Mouse (Mus musculus) limb, embryonic 15.5 days (tissue): Measurements from ENCODE around the gene Fmo2. TPM values are rescaled to one million over a fixed set of nuclear protein-coding genes. Genes with fewer than 3 reads are reported as not detected.

Experiments used
- ATAC-seq: fragments of 200-750 bp; cut with Nextera tagmentation; 2 replicates; pipeline ENCODE4 v1.8.0; 2017; ENCODE audit warnings: low read depth, moderate TSS enrichment; ENCODE audit not compliant: insufficient number of reproducible peaks, low FRiP score, low TSS enrichment
- H3K27ac ChIP-seq: fragments of 300-500 bp; sonication (generic); 2 replicates; pipeline ENCODE4 v1.5.1; 2015; ENCODE audit warnings: moderate library complexity, mild to moderate bottlenecking, inconsistent platforms
- H3K27me3 ChIP-seq: fragments of 300-500 bp; sonication (generic); 2 replicates; pipeline ENCODE4 v1.6.1; 2015; ENCODE audit warnings: inconsistent platforms
- H3K36me3 ChIP-seq: fragments of 300-500 bp; sonication (generic); 2 replicates; pipeline ENCODE4 v1.6.1; 2015; ENCODE audit warnings: inconsistent platforms
- H3K4me1 ChIP-seq: fragments of 300-500 bp; sonication (generic); 2 replicates; pipeline ENCODE4 v1.6.1; 2015; ENCODE audit warnings: inconsistent platforms
- H3K4me2 ChIP-seq: fragments of 300-500 bp; sonication (generic); 2 replicates; pipeline ENCODE4 v1.6.1; 2015; ENCODE audit warnings: mild to moderate bottlenecking, inconsistent platforms
- H3K4me3 ChIP-seq: fragments of 300-500 bp; sonication (generic); 2 replicates; pipeline ENCODE4 v1.5.1; 2015; ENCODE audit warnings: mild to moderate bottlenecking, inconsistent platforms
- H3K9ac ChIP-seq: fragments of 300-500 bp; sonication (generic); 2 replicates; pipeline ENCODE4 v1.6.1; 2015; ENCODE audit warnings: inconsistent platforms
- H3K9me3 ChIP-seq: fragments of 300-500 bp; sonication (generic); 2 replicates; pipeline ENCODE4 v1.6.1; 2016; ENCODE audit warnings: inconsistent platforms
- WGBS: fragments of 180-500 bp; shearing (Covaris S2); methylation state at CpG from one replicate; pipeline ENCODE4 v1.1.7; 2015; 5-methylcytosine and 5-hydroxymethylcytosine counted together
- polyA plus RNA-seq: library from polyadenylated mRNA; unstranded; fragments of >200 nt; fragmentation: Nextera tagmentation; extraction: Ambion mirVana; gene quantifications from 2 replicates; pipeline ENCODE4 v1.2.1, GENCODE M21; 2015

The Fmo2 gene
- polyA plus RNA-seq = 3.0 and 4.8 TPM in 2 replicates

- H3K27ac ChIP-seq = no peak within 1 kb of the TSS
- WGBS = 59% methylated on average over 14 of the region's 14 CpGs
- H3K9ac ChIP-seq = no peak within 1 kb of the TSS
- H3K27me3 ChIP-seq = no peaks in the 10 kb centered on the region
- ATAC-seq = no peak
- H3K9me3 ChIP-seq = no peaks in the 10 kb centered on the region
- H3K36me3 ChIP-seq = no peaks in the 10 kb centered on the region
- H3K4me3 ChIP-seq = no peak within 1 kb of the TSS
- H3K4me2 ChIP-seq = no peak within 1 kb of the TSS
- peaks cover 5% of the 10 kb centered on the region; the same call in 1 of the 2 replicates for H3K4me1 ChIP-seq
Observed at GRCm38 (mm10) chr1:162897838-162898811, at the start of gene Fmo2. Fmo2 (minus strand) TSS chr1:162898726.

GRCm38 (mm10) chr1:162947934-162948333 lies 49.4 kb upstream of the Fmo2 start:
- 66% methylated on average over 6 of the region's 6 CpGs for WGBS
- H3K4me1 ChIP-seq = peaks cover 4% of the 10 kb centered on the region; the same call in 1 of the 2 replicates
- H3K4me3 ChIP-seq = no peak overlapping the region

GRCm38 (mm10) chr1:162946837-162947558 lies 48.5 kb upstream of the Fmo2 start:
- Histone ChIP-seq H3K9me3 (no peaks in the 10 kb centered on the region), H3K4me3 (no peak overlapping the region), H3K9ac (no peak overlapping the region), H3K4me1 (peaks cover 4% of the 10 kb centered on the region; the same call in 1 of the 2 replicates), H3K4me2 (no peak overlapping the region), H3K36me3 (no peaks in the 10 kb centered on the region), H3K27me3 (peaks cover 9% of the 10 kb centered on the region; the same call in 1 of the 2 replicates), H3K27ac (no peak overlapping the region)
- WGBS = 33% methylated on average over 4 of the region's 4 CpGs
- ATAC-seq = no peak

More at GRCm38 (mm10) chr1:162947934-162948333, 49.4 kb upstream of the Fmo2 start:
- no peak overlapping the region for H3K4me2 ChIP-seq
- H3K9me3 ChIP-seq = no peaks in the 10 kb centered on the region
- no peaks in the 10 kb centered on the region for H3K36me3 ChIP-seq
- no peak for ATAC-seq
- no peak overlapping the region for H3K9ac ChIP-seq
- 0 out of 2 replicates have a peak, but pooled peaks cover 8% of the 10 kb centered on the region for H3K27me3 ChIP-seq
- H3K27ac ChIP-seq = no peak overlapping the region

- no peak overlapping the region for H3K4me2 ChIP-seq
- no peaks in the 10 kb centered on the region for H3K36me3 ChIP-seq
- H3K27ac ChIP-seq = no peak overlapping the region
- no peak overlapping the region for H3K9ac ChIP-seq
- H3K27me3 ChIP-seq = peaks cover 19% of the 10 kb centered on the region; the same call in 1 of the 2 replicates
- H3K9me3 ChIP-seq = no peaks in the 10 kb centered on the region
- H3K4me3 ChIP-seq = no peak overlapping the region
- WGBS = 33% methylated on average over 6 of the region's 6 CpGs
- no peak for ATAC-seq
- peaks cover 10% of the 10 kb centered on the region for H3K4me1 ChIP-seq
Observed at GRCm38 (mm10) chr1:162943700-162944099, 45.2 kb upstream of the Fmo2 start.

- Histone ChIP-seq H3K36me3 (no peaks in the 10 kb centered on the region), H3K27ac (peak overlapping the region; percentile 75), H3K4me1 (peaks cover 14% of the 10 kb centered on the region), H3K4me2 (no peak overlapping the region), H3K9ac (no peak overlapping the region), H3K9me3 (no peaks in the 10 kb centered on the region), H3K4me3 (no peak overlapping the region), H3K27me3 (peaks cover 11% of the 10 kb centered on the region; the same call in 1 of the 2 replicates)
- 47% methylated on average over 4 of the region's 4 CpGs for WGBS
- peak; percentile 92 for ATAC-seq
Observed at GRCm38 (mm10) chr1:162938696-162939351, 40.3 kb upstream of the Fmo2 start.

- Histone ChIP-seq H3K36me3 (no peaks in the 10 kb centered on the region), H3K27me3 (peaks cover 11% of the 10 kb centered on the region; the same call in 1 of the 2 replicates), H3K4me2 (no peak overlapping the region), H3K4me1 (peaks cover 14% of the 10 kb centered on the region), H3K4me3 (no peak overlapping the region), H3K9ac (no peak overlapping the region), H3K27ac (peak overlapping the region; percentile 73), H3K9me3 (no peaks in the 10 kb centered on the region)
- 25% methylated on average over 5 of the region's 5 CpGs for WGBS
- peak; percentile 88 for ATAC-seq
Observed at GRCm38 (mm10) chr1:162937970-162938695, 39.6 kb upstream of the Fmo2 start.

GRCm38 (mm10) chr1:162937415-162937814 lies 38.9 kb upstream of the Fmo2 start, which contains the start of gene Fmo6:
Fmo6 (minus strand) TSS chr1:162937515.
- 76% methylated on average over 6 of the region's 6 CpGs for WGBS
- Histone ChIP-seq H3K36me3 (no peaks in the 10 kb centered on the region), H3K4me3 (no peak within 1 kb of the TSS), H3K27me3 (peaks cover 11% of the 10 kb centered on the region; the same call in 1 of the 2 replicates), H3K27ac (peak within 1 kb of the TSS; percentile 73), H3K4me1 (peaks cover 14% of the 10 kb centered on the region), H3K9me3 (no peaks in the 10 kb centered on the region), H3K4me2 (no peak within 1 kb of the TSS), H3K9ac (no peak within 1 kb of the TSS)
- no peak for ATAC-seq

- H3K27ac ChIP-seq = no peak overlapping the region
Observed at GRCm38 (mm10) chr1:162934374-162935012, 36.0 kb upstream of the Fmo2 start.

GRCm38 (mm10) chr1:162932386-162932785 lies 33.9 kb upstream of the Fmo2 start:
- no peak for ATAC-seq
- 68% methylated on average over 4 of the region's 4 CpGs for WGBS
- no peaks in the 10 kb centered on the region for H3K36me3 ChIP-seq
- H3K27me3 ChIP-seq = no peaks in the 10 kb centered on the region
- no peak overlapping the region for H3K4me2 ChIP-seq
- no peak overlapping the region for H3K9ac ChIP-seq
- H3K9me3 ChIP-seq = no peaks in the 10 kb centered on the region
- peaks cover 4% of the 10 kb centered on the region; the same call in 1 of the 2 replicates for H3K4me1 ChIP-seq
- H3K4me3 ChIP-seq = no peak overlapping the region
- H3K27ac ChIP-seq = no peak overlapping the region

More at GRCm38 (mm10) chr1:162934374-162935012, 36.0 kb upstream of the Fmo2 start:
- Histone ChIP-seq H3K4me3 (no peak overlapping the region), H3K27me3 (no peaks in the 10 kb centered on the region), H3K9me3 (no peaks in the 10 kb centered on the region), H3K4me1 (peaks cover 18% of the 10 kb centered on the region), H3K36me3 (no peaks in the 10 kb centered on the region), H3K9ac (no peak overlapping the region), H3K4me2 (no peak overlapping the region)
- ATAC-seq = no peak
- 71% methylated on average over 4 of the region's 4 CpGs for WGBS

GRCm38 (mm10) chr1:162931880-162932279 lies 33.4 kb upstream of the Fmo2 start:
- ATAC-seq = no peak
- peaks cover 4% of the 10 kb centered on the region; the same call in 1 of the 2 replicates for H3K4me1 ChIP-seq
- H3K27me3 ChIP-seq = no peaks in the 10 kb centered on the region
- no peak overlapping the region for H3K4me3 ChIP-seq
- WGBS = 60% methylated on average over 5 of the region's 5 CpGs
- no peak overlapping the region for H3K9ac ChIP-seq
- no peaks in the 10 kb centered on the region for H3K36me3 ChIP-seq
- H3K4me2 ChIP-seq = no peak overlapping the region
- no peaks in the 10 kb centered on the region for H3K9me3 ChIP-seq
- no peak overlapping the region for H3K27ac ChIP-seq
